In genomic region chr8:60773350-60773749, GRCm38 (mm10) we compare ENCODE assay signal across 14 mouse cellular contexts.
DNase-seq lines count a peak whose midpoint lies in the region; ATAC-seq and TF ChIP-seq lines count a peak whose summit lies in the region.
"Had no signal": no experiment of that assay in that cellular context is flagged by ENCODE, and none has a peak within 500 bp of the region (broad histone marks: within the 10 kb centered on the region; RNA-seq: fewer than 3 reads in every experiment).

No protein-coding gene starts in this region.

- no peak for TF ChIP-seq CTCF in hindbrain, postnatal 0 days (IDR thresholded peaks at IDR 0.05; ENCODE audit: low read depth)

- H3K9me3 ChIP-seq in midbrain, embryonic 15.5 days: no peaks in the 10 kb centered on the region
- H3K9me3 ChIP-seq in hindbrain, postnatal 0 days (ENCODE audit: low read length): no peaks in the 10 kb centered on the region
- H3K9me3 ChIP-seq: hindbrain, embryonic 12.5 days had no signal

- H3K27ac ChIP-seq in midbrain, embryonic 15.5 days: no peak overlapping the region
- H3K27ac ChIP-seq in hindbrain, postnatal 0 days: no peak overlapping the region
- H3K27ac ChIP-seq: hindbrain, embryonic 12.5 days had no signal

- no peak overlapping the region for H3K9ac ChIP-seq in midbrain, embryonic 15.5 days
- H3K9ac ChIP-seq in hindbrain, postnatal 0 days (replicated peaks; ENCODE audit: low read length): no peak overlapping the region
- H3K9ac ChIP-seq: hindbrain, embryonic 12.5 days had no signal

- ATAC-seq in midbrain, embryonic 15.5 days (replicated peaks): no peak
- no peak for ATAC-seq in hindbrain, postnatal 0 days
- ATAC-seq: midbrain, embryonic 16.5 days had no signal

- no peaks in the 10 kb centered on the region for H3K4me1 ChIP-seq in midbrain, embryonic 15.5 days
- no peaks in the 10 kb centered on the region for H3K4me1 ChIP-seq in hindbrain, postnatal 0 days (ENCODE audit: insufficient read depth, low read length)
- H3K4me1 ChIP-seq: hindbrain, embryonic 12.5 days had no signal

- peak; percentile 61 for DNase-seq in layer of hippocampus, adult 9-11 months
- DNase-seq in layer of hippocampus, postnatal 25 days (ENCODE audit: extremely low spot score in 1 of 2, low spot score in 1 of 2): no peak
- peak; percentile 44 for DNase-seq in NIH3T3 (ENCODE audit: low read depth)
- peak; percentile 97 for DNase-seq in gonadal fat pad, adult 2 months (ENCODE audit: low read depth)
- DNase-seq in right cerebral cortex, postnatal 10 days (ENCODE audit: low spot score in 2 of 2): peak; percentile 22 to 34
- DNase-seq in lung, postnatal 36 days: no peak
- no peak for DNase-seq in hindbrain, postnatal 0 days (ENCODE audit: low spot score)
- DNase-seq: kidney, adult 8-10 months; lung, postnatal 10 days; thymus, adult 2 months had no signal

- no peak overlapping the region for H3K4me3 ChIP-seq in midbrain, embryonic 15.5 days
- H3K4me3 ChIP-seq in hindbrain, postnatal 0 days (ENCODE audit: low read length): no peak overlapping the region
- H3K4me3 ChIP-seq: hindbrain, embryonic 12.5 days had no signal

- no peak overlapping the region for H3K4me2 ChIP-seq in midbrain, embryonic 15.5 days
- H3K4me2 ChIP-seq in hindbrain, postnatal 0 days (ENCODE audit: low read depth, low read length): no peak overlapping the region
- H3K4me2 ChIP-seq: hindbrain, embryonic 12.5 days had no signal

- WGBS in midbrain, embryonic 15.5 days: 61% methylated on average over 4 of the region's 4 CpGs
- WGBS in hindbrain, postnatal 0 days: 48% methylated on average over 4 of the region's 4 CpGs

- H3K27me3 ChIP-seq in midbrain, embryonic 15.5 days (replicated peaks): no peaks in the 10 kb centered on the region
- no peaks in the 10 kb centered on the region for H3K27me3 ChIP-seq in hindbrain, postnatal 0 days (ENCODE audit: insufficient read depth, low read length)
- H3K27me3 ChIP-seq: CH12.LX; hindbrain, embryonic 12.5 days had no signal

- H3K36me3 ChIP-seq in midbrain, embryonic 15.5 days (replicated peaks): no peaks in the 10 kb centered on the region
- no peaks in the 10 kb centered on the region for H3K36me3 ChIP-seq in hindbrain, postnatal 0 days (ENCODE audit: insufficient read depth, low read length)
- H3K36me3 ChIP-seq: hindbrain, embryonic 12.5 days had no signal

Comparison
In these comparisons a context has a peak if more than half of its experiments do, and no peak if none do; other contexts are left out.
1. DNase-seq: peak in layer of hippocampus, adult 9-11 months (single experiment), NIH3T3 (single experiment), gonadal fat pad, adult 2 months (single experiment) and right cerebral cortex, postnatal 10 days (2 of 2); none in layer of hippocampus, postnatal 25 days (0 of 2), lung, postnatal 36 days (single experiment) and hindbrain, postnatal 0 days (single experiment).